Comparison of ENCODE assay signal across 10 mouse cellular contexts in genomic region chr15:101970536-101970935, GRCm38 (mm10). TPM values are rescaled to one million over a fixed set of nuclear protein-coding genes. Genes with fewer than 3 reads are reported as not detected.
DNase-seq lines count a peak whose midpoint lies in the region; ATAC-seq and TF ChIP-seq lines count a peak whose summit lies in the region.
"Had no signal": no experiment of that assay in that cellular context is flagged by ENCODE, and none has a peak within 500 bp of the region (broad histone marks: within the 10 kb centered on the region; RNA-seq: fewer than 3 reads in every experiment).

No protein-coding gene starts in this region.

- no peak overlapping the region for H3K4me3 ChIP-seq in hindbrain, embryonic 14.5 days (replicated peaks; ENCODE audit: low read length)
- H3K4me3 ChIP-seq in hindbrain, embryonic 16.5 days (ENCODE audit: low read length): no peak overlapping the region
- H3K4me3 ChIP-seq in CH12.LX (replicated peaks in 1 of 3; ENCODE audit: low read depth in 2 of 3, low read length in 2 of 3, poor library complexity in 1 of 3) (no peak overlapping the region), ES-E14 (ENCODE audit: insufficient read depth in 1 of 2, low read depth in 1 of 2, low read length in 2 of 2, poor library complexity in 1 of 2, severe bottlenecking in 1 of 2) (no peak overlapping the region)
- no peak overlapping the region for H3K4me3 ChIP-seq in embryonic facial prominence, embryonic 14.5 days (ENCODE audit: low read depth, low read length)
- H3K4me3 ChIP-seq: embryonic facial prominence, embryonic 12.5 days had no signal

- WGBS in hindbrain, embryonic 14.5 days: 8% methylated on average over 3 of the region's 6 CpGs
- WGBS in hindbrain, embryonic 16.5 days: 10% methylated on average over 6 of the region's 6 CpGs
- WGBS in embryonic facial prominence, embryonic 14.5 days: 8% methylated on average over 3 of the region's 6 CpGs

- no peak overlapping the region for H3K4me2 ChIP-seq in hindbrain, embryonic 14.5 days (replicated peaks)
- H3K4me2 ChIP-seq in hindbrain, embryonic 16.5 days (ENCODE audit: low read length): no peak overlapping the region
- no peak overlapping the region for H3K4me2 ChIP-seq in CH12.LX (ENCODE audit: insufficient read depth, low read depth, poor library complexity, severe bottlenecking)
- no peak overlapping the region for H3K4me2 ChIP-seq in embryonic facial prominence, embryonic 14.5 days (ENCODE audit: low read depth, low read length)
- H3K4me2 ChIP-seq: embryonic facial prominence, embryonic 12.5 days had no signal

- no peaks in the 10 kb centered on the region for H3K36me3 ChIP-seq in hindbrain, embryonic 14.5 days (replicated peaks; ENCODE audit: control insufficient read depth, insufficient read depth)
- H3K36me3 ChIP-seq in hindbrain, embryonic 16.5 days (ENCODE audit: control insufficient read depth, insufficient read depth, low read length): no peaks in the 10 kb centered on the region
- H3K36me3 ChIP-seq in CH12.LX (replicated peaks in 1 of 2; ENCODE audit: control insufficient read depth in 1 of 2, insufficient read depth in 1 of 2, low read length in 1 of 2) (no peaks in the 10 kb centered on the region), ES-E14 (ENCODE audit: control insufficient read depth, insufficient read depth, low read length, poor library complexity, severe bottlenecking) (no peaks in the 10 kb centered on the region)
- H3K36me3 ChIP-seq in embryonic facial prominence, embryonic 14.5 days (ENCODE audit: control insufficient read depth, insufficient read depth, low read length): no peaks in the 10 kb centered on the region
- H3K36me3 ChIP-seq: embryonic facial prominence, embryonic 12.5 days had no signal

- no peak for TF ChIP-seq POLR2A in CH12.LX (IDR thresholded peaks at IDR 0.05; ENCODE audit: low read depth, low read length)

- dilution Hi-C loops in CH12.LX (cut with MboI; ENCODE audit: extremely low pct_ligation_motif_present, extremely low pct_unique_long_range_greater_than_20kb, low sequenced_read_pairs): no loop called here

- no peak for TF ChIP-seq RAD21 in CH12.LX (IDR thresholded peaks at IDR 0.05; ENCODE audit: low read depth, low read length)

- peak; percentile 40 to 45; a peak in 3 of 4 replicates for TF ChIP-seq CTCF in CH12.LX (conservative IDR thresholded peaks at IDR 0.05 in 1 of 2, IDR thresholded peaks at IDR 0.05 in 1 of 2; ENCODE audit: low read depth in 2 of 2, low read length in 2 of 2)

- no peak for ATAC-seq in hindbrain, embryonic 14.5 days (ENCODE audit: low FRiP score)
- ATAC-seq in hindbrain, embryonic 16.5 days: no peak
- no peak for ATAC-seq in embryonic facial prominence, embryonic 14.5 days (ENCODE audit: low read depth)

- no peak for TF ChIP-seq EP300 in CH12.LX (IDR thresholded peaks at IDR 0.05; ENCODE audit: low read length)

- H3K9ac ChIP-seq in hindbrain, embryonic 14.5 days: no peak overlapping the region
- no peak overlapping the region for H3K9ac ChIP-seq in hindbrain, embryonic 16.5 days (ENCODE audit: low read depth, low read length)
- no peak overlapping the region for H3K9ac ChIP-seq in CH12.LX (ENCODE audit: insufficient read depth, low read depth)
- H3K9ac ChIP-seq in ES-E14 (ENCODE audit: insufficient read depth, low read depth, low read length, poor library complexity, severe bottlenecking): no peak overlapping the region
- 0 out of 2 replicates have a peak overlapping the region, but pooled peaks have one; percentile 16 for H3K9ac ChIP-seq in embryonic facial prominence, embryonic 14.5 days (ENCODE audit: low read depth, low read length)
- H3K9ac ChIP-seq: embryonic facial prominence, embryonic 12.5 days had no signal

- H3K27me3 ChIP-seq in hindbrain, embryonic 14.5 days (ENCODE audit: control insufficient read depth, insufficient read depth, low read length): no peaks in the 10 kb centered on the region
- H3K27me3 ChIP-seq in hindbrain, embryonic 16.5 days (replicated peaks; ENCODE audit: control insufficient read depth, insufficient read depth, low read length): no peaks in the 10 kb centered on the region
- H3K27me3 ChIP-seq in CH12.LX (replicated peaks): peaks cover 87% of the 10 kb centered on the region
- H3K27me3 ChIP-seq in embryonic facial prominence, embryonic 14.5 days (replicated peaks; ENCODE audit: control insufficient read depth, insufficient read depth, low read length): no peaks in the 10 kb centered on the region

- in situ Hi-C loops in CH12.LX (cut with MboI; ENCODE audit: low pct_ligation_motif_present, low pct_unique_long_range_greater_than_20kb, low sequenced_read_pairs): loop anchor here (10.0 kb wide), 2 partner anchors 126 to 446 kb away; no protein-coding TSS in a partner anchor
- in situ Hi-C loops in ES-E14 (cut with MboI; ENCODE audit: low sequenced_read_pairs in 2 of 2, unreplicated experiment in 2 of 2): loop anchor here (5.0 to 10.0 kb wide), 3 partner anchors 196 to 446 kb away; no protein-coding TSS in a partner anchor

- H3K4me1 ChIP-seq in hindbrain, embryonic 14.5 days (replicated peaks; ENCODE audit: control insufficient read depth, insufficient read depth, low read length): no peaks in the 10 kb centered on the region
- H3K4me1 ChIP-seq in hindbrain, embryonic 16.5 days (ENCODE audit: control insufficient read depth, insufficient read depth, low read depth, low read length): peaks cover 3% of the 10 kb centered on the region; the same call in 1 of the 2 replicates
- H3K4me1 ChIP-seq in CH12.LX (ENCODE audit: control insufficient read depth in 1 of 2, insufficient read depth in 2 of 2) (peaks cover 0 to 13% of the 10 kb centered on the region in 2 experiments; a peak in 2 of 4 replicates), ES-E14 (ENCODE audit: control insufficient read depth in 2 of 2, insufficient read depth in 2 of 2, low read length in 2 of 2, poor library complexity in 1 of 2) (peaks cover 0 to 8% of the 10 kb centered on the region in 2 experiments; a peak in 2 of 4 replicates)
- peaks cover 7% of the 10 kb centered on the region; the same call in 1 of the 2 replicates for H3K4me1 ChIP-seq in embryonic facial prominence, embryonic 14.5 days (ENCODE audit: control insufficient read depth, insufficient read depth, low read length)

- H3K9me3 ChIP-seq in hindbrain, embryonic 14.5 days (ENCODE audit: control insufficient read depth, low read length): no peaks in the 10 kb centered on the region
- H3K9me3 ChIP-seq in hindbrain, embryonic 16.5 days (ENCODE audit: control insufficient read depth, low read length): no peaks in the 10 kb centered on the region
- H3K9me3 ChIP-seq in CH12.LX (replicated peaks; ENCODE audit: low read length) (no peaks in the 10 kb centered on the region), ES-E14 (ENCODE audit: control insufficient read depth, insufficient read depth, low read depth, low read length) (no peaks in the 10 kb centered on the region)
- no peaks in the 10 kb centered on the region for H3K9me3 ChIP-seq in embryonic facial prominence, embryonic 14.5 days (ENCODE audit: control insufficient read depth, low read length)
- H3K9me3 ChIP-seq: embryonic facial prominence, embryonic 12.5 days had no signal

- H3K27ac ChIP-seq in hindbrain, embryonic 14.5 days: no peak overlapping the region
- H3K27ac ChIP-seq in hindbrain, embryonic 16.5 days (ENCODE audit: low read depth, low read length): no peak overlapping the region
- H3K27ac ChIP-seq in CH12.LX (ENCODE audit: insufficient read depth, low read depth) (no peak overlapping the region), ES-E14 (ENCODE audit: insufficient read depth, low read depth, low read length, poor library complexity, severe bottlenecking) (no peak overlapping the region)
- H3K27ac ChIP-seq in embryonic facial prominence, embryonic 14.5 days (replicated peaks; ENCODE audit: low read depth, low read length): no peak overlapping the region
- H3K27ac ChIP-seq: embryonic facial prominence, embryonic 12.5 days had no signal

- H3K79me2 ChIP-seq in CH12.LX (replicated peaks; ENCODE audit: control insufficient read depth, extremely low read depth, insufficient read depth, poor library complexity, severe bottlenecking): no peaks in the 10 kb centered on the region

- DNase-seq in hindbrain, embryonic 14.5 days (ENCODE audit: low spot score): peak; percentile 69
- no peak for DNase-seq in CH12.LX (ENCODE audit: extremely low read depth)
- DNase-seq in ES-E14 (ENCODE audit: low read depth, low spot score): no peak
- DNase-seq in embryonic facial prominence, embryonic 14.5 days (ENCODE audit: low spot score): no peak
- peak; percentile 74 for DNase-seq in lung, postnatal 36 days
- DNase-seq in thymus, postnatal 25 days: no peak
- DNase-seq in spleen, postnatal 36 days (ENCODE audit: low spot score in 2 of 2): no peak

RNA-seq across cellular contexts. Expression of gene Krt78, which starts 16.4 kb away (rescaled TPM):
- 0.07 TPM in 1 of 2 replicates, not detected in the other for polyA plus RNA-seq in hindbrain, embryonic 14.5 days (2014; fragmentation: Nextera tagmentation; extraction: Ambion mirVana)
- 0.08 TPM in 1 of 2 replicates, not detected in the other for polyA plus RNA-seq in hindbrain, embryonic 16.5 days (2015; fragmentation: Nextera tagmentation; extraction: Ambion mirVana)
- total RNA-seq in CH12.LX (2012; rRNA removed): not detected in 2 replicates
- not detected in 2 replicates for total RNA-seq in CH12.LX (2014; rRNA removed)
- polyA plus RNA-seq in CH12.LX (2012; ENCODE audit: insufficient read length, low read depth): not detected in 2 replicates
- total RNA-seq in ES-E14 (2012; rRNA removed): 0.09 TPM in 1 of 2 replicates, not detected in the other
- 0.25 and 1.7 TPM in 2 replicates for polyA plus RNA-seq in embryonic facial prominence, embryonic 14.5 days (2014; fragmentation: Nextera tagmentation; extraction: Ambion mirVana)
- total RNA-seq: left cerebral cortex, adult 18-20 months had no signal
- polyA plus RNA-seq: embryonic facial prominence, embryonic 12.5 days had no signal

RNA-seq across cellular contexts. Expression of gene Krt79, which starts 30.4 kb away (rescaled TPM):
- 0.29 TPM in 1 of 2 replicates, not detected in the other for polyA plus RNA-seq in hindbrain, embryonic 14.5 days (2014; fragmentation: Nextera tagmentation; extraction: Ambion mirVana)
- polyA plus RNA-seq in hindbrain, embryonic 16.5 days (2015; fragmentation: Nextera tagmentation; extraction: Ambion mirVana): 0.65 and 0.83 TPM in 2 replicates
- total RNA-seq in CH12.LX (2012; rRNA removed) (not detected in 2 replicates), CH12.LX (2014; rRNA removed) (not detected in 2 replicates), ES-E14 (2012; rRNA removed) (0.74 and 2.0 TPM in 2 replicates)
- not detected in 2 replicates for polyA plus RNA-seq in CH12.LX (2012; ENCODE audit: insufficient read length, low read depth)
- 8.9 and 9.2 TPM in 2 replicates for polyA plus RNA-seq in embryonic facial prominence, embryonic 14.5 days (2014; fragmentation: Nextera tagmentation; extraction: Ambion mirVana)
- total RNA-seq: left cerebral cortex, adult 18-20 months had no signal

RNA-seq across cellular contexts. Expression of gene Krt8, which starts 33.7 kb away (rescaled TPM):
- 4.1 and 6.8 TPM in 2 replicates for polyA plus RNA-seq in hindbrain, embryonic 14.5 days (2014; fragmentation: Nextera tagmentation; extraction: Ambion mirVana)
- 5.4 and 6.2 TPM in 2 replicates for polyA plus RNA-seq in hindbrain, embryonic 16.5 days (2015; fragmentation: Nextera tagmentation; extraction: Ambion mirVana)
- total RNA-seq in CH12.LX (2012; rRNA removed) (not detected in 2 replicates), CH12.LX (2014; rRNA removed) (not detected in 2 replicates), ES-E14 (2012; rRNA removed) (346 and 451 TPM in 2 replicates)
- polyA plus RNA-seq in CH12.LX (2012; ENCODE audit: insufficient read length, low read depth): not detected in 2 replicates
- polyA plus RNA-seq in embryonic facial prominence, embryonic 14.5 days (2014; fragmentation: Nextera tagmentation; extraction: Ambion mirVana): 69.1 and 105 TPM in 2 replicates
- total RNA-seq: left cerebral cortex, adult 18-20 months had no signal

RNA-seq across cellular contexts. Expression of gene Krt4, which starts 46.0 kb away (rescaled TPM):
- polyA plus RNA-seq in hindbrain, embryonic 14.5 days (2014; fragmentation: Nextera tagmentation; extraction: Ambion mirVana): not detected in 2 replicates
- polyA plus RNA-seq in hindbrain, embryonic 16.5 days (2015; fragmentation: Nextera tagmentation; extraction: Ambion mirVana): 0.09 TPM in 1 of 2 replicates, not detected in the other
- total RNA-seq in CH12.LX (2012; rRNA removed) (not detected in 2 replicates), CH12.LX (2014; rRNA removed) (not detected in 2 replicates), ES-E14 (2012; rRNA removed) (0.13 TPM in 1 of 2 replicates, not detected in the other)
- not detected in 2 replicates for polyA plus RNA-seq in CH12.LX (2012; ENCODE audit: insufficient read length, low read depth)
- 66.3 and 145 TPM in 2 replicates for polyA plus RNA-seq in embryonic facial prominence, embryonic 14.5 days (2014; fragmentation: Nextera tagmentation; extraction: Ambion mirVana)
- total RNA-seq: left cerebral cortex, adult 18-20 months had no signal

RNA-seq across cellular contexts. Expression of gene Krt18, which starts 57.4 kb away (rescaled TPM):
- 8.6 and 15.7 TPM in 2 replicates for polyA plus RNA-seq in hindbrain, embryonic 14.5 days (2014; fragmentation: Nextera tagmentation; extraction: Ambion mirVana)
- polyA plus RNA-seq in hindbrain, embryonic 16.5 days (2015; fragmentation: Nextera tagmentation; extraction: Ambion mirVana): 11.8 and 13.6 TPM in 2 replicates
- total RNA-seq in CH12.LX (2012; rRNA removed) (0.13 and 0.21 TPM in 2 replicates), CH12.LX (2014; rRNA removed) (not detected in 2 replicates), ES-E14 (2012; rRNA removed) (266 and 382 TPM in 2 replicates)
- polyA plus RNA-seq in CH12.LX (2012; ENCODE audit: insufficient read length, low read depth): not detected in 2 replicates
- 61.0 and 70.0 TPM in 2 replicates for polyA plus RNA-seq in embryonic facial prominence, embryonic 14.5 days (2014; fragmentation: Nextera tagmentation; extraction: Ambion mirVana)

Comparison
In these comparisons a context has a peak if more than half of its experiments do, and no peak if none do; other contexts are left out.
1. DNase-seq: peak in hindbrain, embryonic 14.5 days (single experiment) and lung, postnatal 36 days (single experiment); none in CH12.LX (single experiment), ES-E14 (single experiment), embryonic facial prominence, embryonic 14.5 days (single experiment), thymus, postnatal 25 days (single experiment) and spleen, postnatal 36 days (0 of 2).